Mouse (Mus musculus): ENCODE data around the gene Tmeff2.

Gene Tmeff2

DNA sequence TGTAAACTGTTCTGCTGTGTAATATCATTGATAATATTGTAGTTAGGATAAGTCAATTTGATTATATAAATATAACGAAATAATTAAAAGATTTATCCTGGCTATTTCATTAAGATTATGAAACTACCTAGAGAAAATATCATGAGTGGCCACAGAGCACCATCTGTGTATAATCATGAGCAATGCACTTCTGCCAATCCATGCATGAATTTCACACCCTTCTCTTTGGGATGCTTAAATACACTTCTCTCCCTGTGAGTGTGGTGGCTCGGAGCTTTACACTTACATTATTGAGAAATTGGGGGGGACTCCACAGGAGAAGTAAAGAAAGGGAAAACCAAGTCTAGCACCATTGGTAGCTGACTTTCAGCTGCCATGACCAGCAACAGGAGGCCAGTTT, 206.9 kb downstream of the Tmeff2 start:
- no peak for DNase-seq (ENCODE audit: low read depth)

DNA sequence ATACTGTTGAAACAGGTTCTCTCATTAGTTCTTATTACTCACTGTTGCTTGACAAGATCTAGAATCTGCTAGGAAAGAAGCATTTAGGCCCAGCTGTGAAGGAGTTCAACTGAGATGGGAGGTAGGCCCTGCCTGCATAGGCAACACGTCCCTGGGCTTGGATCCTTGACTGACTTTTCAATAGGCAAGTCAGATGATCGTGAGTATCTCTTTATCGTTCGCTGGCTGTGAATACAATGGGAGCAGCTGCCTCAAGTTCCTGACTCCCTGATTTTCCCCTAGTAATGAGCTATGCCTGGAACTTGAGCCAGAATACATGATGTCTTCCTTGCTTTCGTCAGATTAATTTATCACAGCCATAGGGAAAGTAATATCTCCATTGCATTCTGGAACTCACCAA, 214.3 kb downstream of the Tmeff2 start:
- no peak for DNase-seq (ENCODE audit: low read depth)

DNA sequence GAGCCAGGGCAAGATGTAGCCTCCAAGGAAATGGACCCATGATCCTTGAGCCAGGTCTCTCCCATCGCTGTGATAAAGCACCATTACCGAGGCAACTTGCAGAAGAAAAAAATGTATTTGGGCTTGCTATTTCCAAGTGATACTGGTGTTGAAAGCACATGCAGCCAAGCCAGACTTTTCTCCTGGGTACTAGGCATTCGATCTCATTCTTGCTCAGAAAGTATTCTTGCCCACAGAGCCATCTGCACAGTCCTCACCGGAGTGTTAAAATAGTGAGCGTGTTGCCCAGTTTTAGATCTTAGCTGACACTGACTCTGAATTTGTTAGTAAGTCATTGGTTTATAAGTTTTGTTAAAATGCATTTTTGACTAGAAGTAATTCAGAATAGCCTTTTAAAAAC, 215.3 kb downstream of the Tmeff2 start:
- no peak for DNase-seq (ENCODE audit: low read depth)

DNA sequence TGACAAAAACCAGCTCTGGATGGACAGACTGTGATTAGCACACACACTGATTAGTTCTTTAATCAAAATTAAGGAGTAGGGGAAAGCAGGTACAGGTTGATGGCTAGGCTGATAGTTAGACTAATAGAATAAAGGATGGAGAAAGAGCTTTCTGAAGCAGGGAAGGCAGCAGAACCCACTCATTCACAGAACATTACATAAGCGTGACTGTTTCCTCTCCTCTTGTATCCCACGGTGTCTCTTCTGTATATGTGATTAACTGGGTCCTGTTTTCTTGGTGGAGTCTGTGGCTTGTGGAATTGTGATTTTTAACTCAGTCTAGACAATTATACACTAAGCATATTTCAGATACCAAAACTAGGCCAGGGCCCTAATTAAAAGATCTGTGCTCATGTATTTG, 217.4 kb downstream of the Tmeff2 start:
- no peak for DNase-seq (ENCODE audit: low read depth)

DNA sequence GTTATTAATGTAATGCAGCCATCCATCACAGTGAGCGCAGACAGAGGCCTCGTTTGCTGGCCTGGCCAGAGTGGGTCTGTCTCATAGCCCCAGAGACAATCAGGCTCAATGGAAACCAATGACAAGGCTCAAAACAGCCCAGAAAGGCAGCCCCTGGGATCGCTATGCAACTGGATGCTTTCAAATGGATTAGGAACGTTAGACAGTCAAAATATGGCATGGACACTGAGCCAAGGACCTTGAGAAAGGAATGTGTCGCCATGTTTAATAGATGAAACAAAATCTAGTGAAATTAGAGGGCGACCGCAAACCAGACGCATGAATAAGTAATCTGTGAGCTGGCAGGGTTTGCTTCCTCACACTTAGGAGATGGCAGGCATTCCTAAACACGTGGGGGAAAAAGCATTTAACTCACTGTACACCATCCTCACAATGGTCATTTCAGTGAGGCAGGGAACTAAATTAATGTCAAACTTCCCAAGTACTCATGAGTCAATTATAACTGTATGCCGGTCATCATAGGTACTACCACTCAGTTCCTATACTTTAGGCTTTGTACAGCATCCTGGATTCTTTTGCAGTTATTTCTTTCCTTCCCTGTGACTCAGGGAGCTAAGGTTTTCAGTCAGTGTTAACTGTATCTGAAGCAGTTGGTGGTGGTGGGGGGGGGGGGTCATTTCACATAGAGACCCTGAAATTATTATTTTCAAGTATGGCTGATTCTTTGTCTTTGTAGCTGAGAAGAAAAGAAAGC, 225.4 kb downstream of the Tmeff2 start:
- peak; percentile 55 for DNase-seq (ENCODE audit: low read depth)

DNA sequence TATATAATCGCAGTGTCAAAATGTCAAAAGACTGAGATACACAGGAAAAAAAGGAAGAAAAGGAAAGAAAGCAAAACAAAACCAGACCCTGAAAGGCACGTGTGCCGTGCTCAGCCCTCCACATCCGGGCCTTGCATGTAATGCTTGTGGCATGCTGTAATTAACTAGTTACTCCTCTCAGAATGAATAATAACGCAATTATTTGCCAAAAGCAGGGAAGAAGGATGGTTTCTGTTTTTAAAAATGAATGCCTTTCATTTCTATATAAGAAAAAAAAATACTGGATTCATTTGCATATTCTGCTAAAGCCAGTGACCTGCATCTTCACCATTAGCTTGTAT, 225.9 kb downstream of the Tmeff2 start:
- peak; percentile 61 for DNase-seq (ENCODE audit: low read depth)

DNA sequence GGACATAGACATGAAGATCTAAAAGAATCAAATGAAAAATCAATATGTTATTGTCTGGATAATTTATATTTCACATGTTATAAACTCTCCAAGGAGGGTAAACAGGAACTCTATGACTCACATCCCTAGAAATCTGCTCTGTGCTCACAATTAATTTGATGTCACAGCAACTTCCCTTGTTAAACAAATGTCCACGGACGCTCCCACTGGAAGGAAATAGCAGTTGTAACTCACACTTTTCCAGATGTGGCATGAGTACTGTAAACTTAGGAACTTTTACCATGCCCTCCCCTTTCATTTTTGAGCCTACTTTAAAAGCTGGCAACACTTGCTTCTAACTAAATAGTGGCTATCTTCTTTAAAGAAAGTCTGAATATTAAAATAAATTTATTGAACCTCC, 236.3 kb downstream of the Tmeff2 start:
- DNase-seq (ENCODE audit: low read depth) = no peak

DNA sequence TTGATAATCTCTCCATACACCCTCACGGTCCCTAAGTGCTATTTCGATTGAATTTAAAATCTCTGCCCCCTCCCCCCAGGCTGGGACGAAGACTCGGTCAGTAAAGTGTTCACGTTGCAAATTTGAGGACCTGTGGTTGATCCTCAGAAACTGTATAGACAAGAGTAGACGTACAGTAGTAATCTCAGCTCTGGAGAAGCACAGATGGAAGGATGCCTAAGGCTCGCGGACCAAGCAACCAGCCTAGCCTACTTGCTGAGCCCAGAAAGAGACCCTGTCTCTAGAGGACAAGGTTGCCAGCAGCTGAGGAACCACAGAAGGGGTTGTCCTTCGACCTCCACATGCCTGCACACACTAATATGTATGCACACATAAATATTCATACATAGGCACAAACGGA, 239.2 kb downstream of the Tmeff2 start:
- no peak for DNase-seq (ENCODE audit: low read depth)

DNA sequence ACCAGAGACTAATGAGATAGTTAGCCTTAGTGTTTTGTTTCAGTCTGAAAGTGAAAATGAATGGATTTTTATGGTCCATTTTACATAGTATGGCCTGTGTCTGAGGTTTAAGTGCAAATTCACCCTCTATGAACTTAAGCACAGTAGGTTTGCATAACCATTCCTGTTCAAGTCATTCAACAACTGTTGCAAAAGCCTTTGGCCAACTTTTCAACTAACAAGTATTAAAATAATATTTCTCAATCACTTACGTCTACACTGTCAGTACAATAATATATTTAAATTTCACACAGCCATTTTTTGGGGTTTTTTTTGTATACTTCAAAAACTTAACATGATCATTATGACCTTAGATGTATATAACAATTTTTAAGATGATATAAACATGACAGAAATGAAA, 240.9 kb downstream of the Tmeff2 start:
- DNase-seq (ENCODE audit: low read depth) = no peak

DNA sequence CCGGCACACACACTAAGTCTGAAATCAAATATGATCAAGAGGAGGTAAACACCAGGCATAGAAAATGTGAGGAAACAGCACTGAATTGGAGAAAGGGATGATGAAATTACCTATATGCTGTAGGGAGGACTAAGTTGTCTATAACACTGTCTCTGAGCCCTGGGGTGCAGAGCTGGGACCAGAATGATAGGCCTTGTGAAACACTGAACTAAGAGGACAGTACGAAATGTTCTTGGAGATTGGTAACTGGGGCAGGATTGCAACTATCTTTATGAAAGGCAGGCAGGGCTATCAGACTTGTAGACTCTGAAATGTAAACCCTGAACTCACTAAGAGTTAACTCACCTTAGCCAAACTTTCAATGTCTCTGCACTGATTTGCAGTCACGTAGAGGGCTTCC, 242.3 kb downstream of the Tmeff2 start:
- no peak for DNase-seq (ENCODE audit: low read depth)

DNA sequence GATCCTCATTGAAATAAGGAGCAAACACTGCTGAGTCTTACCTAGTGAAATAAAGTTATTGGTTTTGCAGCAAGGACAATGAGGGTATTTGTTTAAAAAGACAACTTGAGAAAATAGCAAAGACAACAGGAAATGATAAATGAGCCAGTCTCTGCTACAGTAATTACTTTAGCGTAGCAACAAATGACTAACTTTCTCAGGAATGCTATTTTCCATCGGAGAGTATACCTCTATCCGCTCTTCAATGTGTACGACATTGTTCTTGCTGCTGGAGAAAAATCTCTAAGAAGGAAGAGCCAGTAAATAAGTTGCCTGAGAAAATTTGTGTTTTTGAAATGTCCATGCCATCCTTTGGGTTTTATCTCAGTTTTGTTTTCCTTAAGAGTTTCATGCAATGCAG, 245.2 kb downstream of the Tmeff2 start:
- DNase-seq (ENCODE audit: low read depth) = peak; percentile 21

DNA sequence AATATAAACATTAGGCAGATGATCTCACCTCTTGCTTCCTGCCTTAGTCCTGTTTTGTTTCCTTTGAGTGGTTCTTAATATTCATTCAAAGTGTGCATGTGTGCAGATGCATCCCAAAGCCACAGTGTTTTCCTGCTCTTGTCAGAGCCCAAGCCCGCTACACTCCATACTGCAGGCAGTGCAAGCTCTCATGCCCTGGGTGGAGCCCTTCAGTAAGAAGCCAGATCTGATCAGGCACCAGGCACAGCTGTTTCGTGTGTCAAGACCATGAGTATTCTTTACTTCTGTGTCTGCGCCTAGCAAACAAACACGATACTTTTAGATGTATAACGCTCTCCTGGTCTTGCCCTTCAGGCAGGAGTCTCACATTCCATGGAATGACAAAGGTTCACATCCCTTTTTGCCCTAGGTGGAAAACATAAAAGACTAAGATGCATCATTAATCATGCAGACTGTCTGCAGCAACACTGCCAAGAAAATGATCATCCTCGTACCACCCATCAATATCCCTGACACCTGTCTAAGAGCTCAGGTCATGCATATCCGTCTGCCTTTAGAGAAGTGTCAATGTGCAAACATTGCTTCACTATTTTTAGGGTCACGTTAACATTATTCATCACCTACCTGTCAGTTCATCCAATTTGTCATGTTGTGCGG, 248.2 kb downstream of the Tmeff2 start:
- DNase-seq (ENCODE audit: low read depth) = peak; percentile 32

DNA sequence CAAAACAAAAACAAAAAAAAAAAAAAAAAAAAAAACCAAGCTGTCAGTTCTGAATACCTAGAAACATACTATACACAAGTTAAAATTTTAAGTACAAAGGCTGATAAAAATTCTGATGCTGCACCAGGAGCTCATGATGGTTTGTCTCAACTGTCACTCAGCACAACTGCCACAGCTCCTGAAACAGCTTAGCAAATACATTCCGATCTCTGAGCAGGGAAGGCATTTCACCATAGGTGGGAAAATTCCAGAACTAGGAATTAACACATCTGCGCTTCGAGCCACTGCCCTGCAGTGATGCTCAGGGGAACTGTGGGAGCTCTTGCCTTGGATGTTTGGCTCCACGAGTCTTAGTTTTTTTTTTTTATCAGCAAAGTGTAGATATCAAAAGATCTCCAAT, 249.0 kb downstream of the Tmeff2 start:
- no peak for DNase-seq (ENCODE audit: low read depth)

DNA sequence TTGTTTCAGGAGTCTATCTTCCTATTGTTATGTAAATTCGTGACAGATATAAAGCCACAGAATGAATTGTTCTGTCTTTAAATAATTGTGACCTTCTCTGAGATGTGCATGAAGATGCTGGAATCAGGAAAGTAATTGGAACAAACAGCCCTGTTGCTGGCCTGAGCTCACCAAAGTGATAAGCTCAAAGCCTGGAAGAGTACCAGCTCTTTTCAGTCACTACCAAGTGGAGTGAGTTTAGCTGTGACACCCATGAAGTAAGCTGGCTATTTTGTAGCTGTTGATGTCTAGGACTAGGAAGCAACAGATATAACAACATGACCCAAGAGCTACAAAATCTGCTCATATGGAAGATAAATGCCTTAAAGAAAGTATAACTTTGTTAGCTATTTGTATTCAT, 249.4 kb downstream of the Tmeff2 start:
- DNase-seq (ENCODE audit: low read depth) = no peak

DNA sequence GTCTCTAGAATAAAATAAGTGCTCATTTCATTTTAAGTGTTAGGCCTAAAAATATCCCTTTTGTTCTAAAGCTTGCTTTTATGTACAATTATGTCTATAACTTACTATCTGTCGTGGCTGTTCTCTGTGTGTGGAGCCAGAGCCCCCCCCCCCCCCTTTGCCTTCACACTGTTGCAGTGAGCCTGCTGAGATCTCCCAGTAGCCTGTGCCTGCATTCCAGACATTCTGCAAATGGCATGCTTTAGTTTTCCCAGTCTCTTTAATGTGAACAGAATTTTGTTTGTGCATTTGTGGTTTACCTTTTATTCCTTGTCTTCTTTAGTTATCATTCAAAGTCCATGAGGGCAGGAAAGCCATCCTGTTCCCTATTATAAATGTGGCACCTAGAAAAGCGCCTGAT, 251.6 kb downstream of the Tmeff2 start:
- DNase-seq (ENCODE audit: low read depth) = peak; percentile 12

DNA sequence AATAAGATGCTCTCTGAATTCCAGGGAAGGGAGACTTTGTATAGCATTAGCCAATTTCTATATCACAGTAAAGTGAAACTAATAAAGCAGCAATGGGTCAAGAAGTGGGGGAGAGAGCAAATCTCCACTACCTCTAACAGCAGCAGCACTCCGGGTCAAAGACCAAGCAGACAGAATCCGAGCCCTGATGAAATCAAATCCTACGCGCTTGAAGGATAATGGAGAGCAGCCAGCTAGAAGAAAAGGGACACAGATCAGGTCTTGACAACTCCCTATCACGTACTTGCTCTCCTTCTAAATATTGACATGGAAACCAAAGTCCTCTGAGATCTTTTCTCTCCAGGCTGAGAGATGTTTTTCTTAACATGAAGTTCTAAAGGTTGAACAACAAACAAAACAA, 252.4 kb downstream of the Tmeff2 start:
- DNase-seq (ENCODE audit: low read depth) = no peak

DNA sequence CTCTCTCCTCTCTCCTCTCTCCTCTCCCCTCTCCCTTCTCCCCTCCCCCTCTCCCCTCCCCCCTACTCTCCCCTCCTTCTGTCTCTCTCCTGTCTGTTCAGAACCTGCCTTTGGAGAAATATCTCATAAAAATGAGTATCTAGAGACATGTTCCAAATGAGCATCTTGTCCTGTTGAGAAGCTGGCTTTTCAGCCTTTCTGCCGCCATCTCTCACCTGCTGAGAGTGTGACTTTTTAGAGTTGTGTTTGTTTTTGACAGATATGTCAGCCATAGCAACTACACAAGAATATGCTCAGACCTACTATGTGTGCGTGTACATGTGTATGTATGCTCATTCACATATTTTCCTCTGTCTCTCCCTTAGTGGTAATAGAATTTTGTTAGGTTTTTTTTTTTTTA, 283.8 kb downstream of the Tmeff2 start:
- DNase-seq (ENCODE audit: low read depth) = no peak

DNA sequence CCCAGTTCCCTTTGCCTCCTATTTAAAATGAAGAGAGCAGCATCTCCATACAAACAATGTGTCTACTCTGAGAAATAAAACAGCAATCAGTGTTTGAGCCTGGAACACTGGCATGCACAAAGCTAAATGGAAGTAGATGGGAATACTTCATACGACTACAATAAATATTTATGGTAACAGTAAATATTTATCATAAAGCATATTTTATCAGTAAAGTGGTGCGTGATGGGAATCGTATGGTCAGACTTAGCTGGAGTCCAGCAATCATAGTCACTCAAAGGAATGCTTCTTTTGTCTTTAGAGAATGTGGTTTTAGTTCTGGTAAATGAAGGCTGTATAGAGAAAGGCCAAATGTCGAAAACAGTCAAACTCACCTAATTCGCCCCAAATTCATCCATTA, 288.6 kb downstream of the Tmeff2 start:
- DNase-seq (ENCODE audit: low read depth) = no peak

DNA sequence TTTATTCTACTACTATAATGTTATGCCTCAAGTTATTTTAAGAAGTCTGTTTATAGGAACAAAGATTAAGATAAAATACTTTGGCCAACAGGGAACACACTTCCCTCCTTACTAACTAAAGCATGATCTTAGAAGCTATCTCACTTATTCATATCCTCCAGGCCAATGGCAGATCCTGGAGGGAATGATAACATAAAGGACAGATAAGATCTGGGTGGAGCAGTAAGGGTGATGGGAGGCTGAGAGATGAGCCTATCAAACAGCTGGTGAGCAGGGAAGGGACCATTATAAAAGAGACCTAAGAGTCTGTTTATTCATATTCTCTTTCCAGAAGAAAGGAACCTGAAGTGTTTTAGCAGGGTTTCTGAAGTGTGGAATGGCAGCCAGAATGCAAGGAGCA, 290.8 kb downstream of the Tmeff2 start:
- DNase-seq (ENCODE audit: low read depth) = no peak

DNA sequence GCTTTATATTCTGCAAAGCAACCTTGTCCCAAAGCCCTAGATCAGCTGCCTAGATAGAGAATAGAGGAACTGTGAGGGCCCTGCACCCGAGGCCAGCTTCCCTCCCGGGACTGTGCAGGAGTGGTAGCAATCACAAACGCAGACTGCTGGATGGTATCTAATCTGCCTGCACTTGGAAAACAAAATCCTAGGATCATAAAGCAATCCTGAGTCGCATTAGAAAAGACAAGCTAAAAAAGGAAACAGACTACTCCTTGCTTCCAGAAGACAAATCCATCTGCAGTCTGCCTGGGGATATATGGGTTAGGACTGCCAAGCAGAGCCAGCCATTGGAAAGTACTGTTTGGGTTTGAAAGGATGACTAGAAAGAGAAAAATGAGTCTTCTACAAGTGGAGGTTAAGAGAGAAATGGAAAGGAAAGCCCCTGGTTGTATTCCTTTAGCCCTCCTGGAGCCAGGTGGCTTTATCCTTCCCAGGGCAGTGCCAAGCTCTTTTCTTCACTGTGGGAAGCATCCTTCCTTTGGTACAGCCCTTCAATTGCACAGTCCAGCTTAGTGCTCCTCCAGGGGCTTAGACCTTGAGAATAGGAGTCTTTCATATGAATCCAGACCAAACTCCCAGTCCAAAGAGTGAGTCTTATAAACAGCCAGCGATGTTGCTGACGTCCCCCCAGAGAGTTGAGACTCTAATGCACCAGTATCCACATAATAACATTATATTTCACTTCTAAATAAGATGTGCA, 291.6 kb downstream of the Tmeff2 start:
- peak; percentile 15 for DNase-seq (ENCODE audit: low read depth)

DNA sequence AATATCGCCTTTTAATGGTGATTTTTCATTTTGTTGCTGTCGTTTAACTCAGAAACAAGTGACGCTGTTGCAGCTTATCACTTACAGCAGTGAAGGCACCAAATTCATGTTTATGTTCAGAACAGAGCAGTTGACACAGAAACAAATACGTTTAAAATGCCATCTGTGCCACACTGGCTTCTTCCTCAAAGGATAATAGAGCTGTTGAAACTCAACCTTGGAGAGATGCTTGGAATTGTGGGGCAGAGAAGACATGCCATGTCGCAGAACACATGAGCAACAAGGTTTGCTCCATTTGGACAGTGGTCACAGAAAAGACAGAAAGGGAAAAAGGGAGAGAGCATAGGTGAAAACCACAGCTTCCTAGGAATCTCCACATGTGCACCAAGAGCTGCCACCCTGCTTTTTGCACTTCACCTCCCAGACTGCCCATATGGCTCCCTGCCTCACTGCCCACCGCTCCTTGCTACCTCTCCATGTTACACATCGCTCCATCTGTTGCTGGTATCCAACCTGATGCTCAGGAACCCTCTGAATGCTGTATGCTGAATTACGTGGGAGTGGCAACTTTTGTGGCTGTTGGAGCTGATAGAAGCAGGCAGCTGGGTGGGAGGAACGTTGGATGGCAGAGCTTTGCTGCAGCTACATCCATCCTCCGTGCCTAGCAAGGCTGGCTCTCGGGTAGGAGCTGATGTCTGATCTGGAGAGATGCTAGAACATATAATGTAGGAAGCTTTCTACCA, 298.8 kb downstream of the Tmeff2 start:
- no peak for DNase-seq (ENCODE audit: low read depth)

DNA sequence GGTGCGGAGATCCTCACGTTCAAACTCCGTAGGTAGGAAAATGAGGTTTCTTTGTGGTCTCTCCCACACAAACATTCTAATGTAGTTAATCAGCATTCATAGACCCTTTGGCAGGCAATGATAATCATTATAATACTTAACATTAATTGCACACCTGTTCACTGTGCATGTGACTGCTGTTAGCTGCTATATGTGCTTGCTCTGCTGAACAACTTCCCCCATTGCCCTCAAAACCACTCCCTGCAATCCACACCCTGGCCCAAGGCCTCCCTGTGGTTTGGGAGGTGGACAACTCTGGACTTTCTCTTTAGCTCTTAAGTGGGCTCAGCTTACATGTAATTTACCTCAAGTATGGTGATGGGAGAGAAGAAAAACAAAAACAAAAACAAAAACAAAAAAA, 299.5 kb downstream of the Tmeff2 start:
- no peak for DNase-seq (ENCODE audit: low read depth)

DNA sequence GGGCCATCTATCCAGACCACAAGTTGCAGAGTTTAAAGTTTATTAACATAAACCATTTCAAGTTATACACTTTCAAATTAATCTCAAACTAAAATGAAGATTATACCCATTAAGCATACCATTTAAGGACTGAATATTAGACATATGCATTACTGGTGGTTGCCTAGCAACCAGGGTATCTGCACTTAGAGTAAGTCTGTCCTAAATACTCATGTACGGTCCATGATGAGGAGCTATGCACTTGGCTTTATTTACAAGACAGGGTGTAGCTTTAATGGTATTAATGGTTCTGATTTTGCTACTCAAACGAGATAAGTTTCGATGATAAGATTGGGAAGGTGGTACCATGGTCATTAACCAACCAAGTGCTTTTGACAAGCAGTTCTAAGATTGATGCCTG, 315.2 kb downstream of the Tmeff2 start:
- no peak for DNase-seq (ENCODE audit: low read depth)
